Mouse (Mus musculus) layer of hippocampus, adult 9-10 months (tissue): ENCODE results near the gene Gadd45g.

Experiments
- DNase-seq: peaks from one replicate; pipeline ENCODE4 v3.0.0; 2022; ENCODE audit warnings: low spot score

The Gadd45g gene

DNA sequence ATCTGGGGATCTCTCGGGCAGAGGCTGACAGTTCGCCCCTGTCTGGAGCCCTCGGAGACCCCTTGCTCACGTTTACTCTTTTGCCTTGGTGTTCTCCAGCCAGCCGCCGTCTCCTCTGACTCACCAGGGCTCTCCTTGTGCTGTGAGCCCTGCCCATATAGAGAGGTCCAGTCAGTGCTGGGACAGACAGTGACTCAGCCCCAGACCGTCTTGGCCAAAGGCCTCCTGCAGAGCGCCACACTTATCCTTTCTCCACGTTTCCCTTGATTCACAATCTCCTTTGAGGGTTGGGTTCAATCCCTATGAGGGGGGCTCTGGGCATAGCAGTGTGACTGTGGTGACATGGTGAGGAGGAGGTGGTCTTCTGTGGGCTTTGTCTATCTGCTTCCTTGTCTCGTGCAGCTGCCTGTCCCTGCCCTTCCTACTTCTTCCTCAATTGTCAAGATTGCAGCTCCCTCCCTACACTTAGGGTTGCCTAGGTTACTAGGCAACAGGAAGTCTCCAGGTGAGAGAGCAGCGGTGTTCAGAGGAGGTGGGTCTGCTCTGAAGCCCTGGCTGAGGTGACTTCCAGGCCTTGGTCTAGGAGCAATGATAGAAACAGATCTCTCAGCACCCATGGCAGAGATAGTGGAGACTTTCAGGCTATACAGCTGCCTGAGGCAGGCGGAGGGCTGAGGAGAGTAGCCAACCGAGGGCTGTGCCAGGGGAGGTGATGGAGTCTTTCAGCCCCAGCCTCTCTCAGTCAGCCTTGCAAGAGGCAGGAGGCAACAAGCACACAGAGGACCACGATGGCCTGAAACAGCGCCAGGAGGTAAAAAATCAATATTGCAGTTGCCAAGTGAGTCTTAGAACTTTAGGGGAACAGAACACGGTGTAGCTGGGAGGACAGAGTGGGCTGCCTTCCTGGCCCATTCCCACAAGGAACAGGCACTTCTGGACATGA lies 7.1 kb downstream of the Gadd45g start:
- DNase-seq, result no peak

DNA sequence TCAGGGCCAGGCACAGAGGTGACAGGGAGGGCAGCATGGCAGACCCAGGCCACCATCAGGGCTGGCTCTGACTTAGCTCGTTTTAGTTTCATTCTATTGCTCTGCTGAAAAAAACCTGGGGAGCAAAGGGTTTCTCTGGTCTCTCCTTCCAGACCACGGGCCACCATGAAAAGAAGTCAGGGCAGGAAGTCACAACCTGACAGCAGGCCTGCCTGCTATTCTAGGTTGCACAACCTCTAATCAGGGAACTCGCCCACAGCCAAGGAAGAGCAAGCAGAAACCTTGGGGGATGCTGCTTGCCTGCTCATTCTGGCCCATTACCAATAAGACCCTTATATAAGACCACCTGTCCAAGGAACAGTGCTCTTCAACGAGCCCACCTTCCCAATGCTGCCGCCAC lies 9.1 kb downstream of the Gadd45g start:
- DNase-seq, result no peak

DNA sequence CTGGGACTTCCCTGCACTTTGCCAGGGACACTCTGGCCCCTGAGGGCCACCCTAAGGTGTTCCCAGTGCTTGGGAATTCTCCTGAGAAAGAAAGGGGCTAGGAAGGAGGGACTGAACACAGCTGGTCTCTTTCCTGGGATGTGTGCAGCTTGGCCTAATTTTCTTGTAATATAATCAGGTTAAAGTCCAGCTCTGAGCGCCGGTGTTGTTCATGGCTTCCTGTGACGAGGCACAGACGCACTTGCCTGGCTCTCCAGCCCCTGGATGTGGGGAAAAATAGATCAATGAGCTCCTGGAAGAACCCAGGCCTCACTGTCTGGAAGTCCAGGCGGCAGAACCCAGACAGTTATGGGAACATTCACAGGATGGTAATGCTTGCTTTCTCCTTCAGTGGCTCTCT lies 10.7 kb downstream of the Gadd45g start:
- no peak for DNase-seq

GRCm38 (mm10) chr13:51858475-51858874 lies 12.0 kb downstream of the Gadd45g start:
- no peak for DNase-seq

DNA sequence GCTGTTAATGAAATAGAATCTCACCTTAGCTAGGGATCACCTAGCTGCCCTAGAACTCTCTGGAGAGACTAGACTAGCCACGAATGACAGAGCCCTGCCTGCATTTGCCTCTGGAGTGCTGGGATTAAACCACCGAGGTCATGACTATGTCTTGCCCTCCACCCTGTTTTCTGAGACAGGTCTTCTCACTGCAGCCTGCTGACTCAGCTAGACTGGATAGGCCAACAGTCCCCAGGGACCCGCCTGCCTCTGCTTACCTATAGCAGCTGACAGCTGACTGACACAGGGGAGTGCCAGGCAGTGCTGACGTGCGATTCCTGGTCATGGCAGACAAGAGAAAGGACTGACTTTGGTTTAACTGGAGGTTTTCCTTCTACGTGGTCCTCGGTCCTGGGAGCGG lies 12.7 kb downstream of the Gadd45g start:
- no peak for DNase-seq

DNA sequence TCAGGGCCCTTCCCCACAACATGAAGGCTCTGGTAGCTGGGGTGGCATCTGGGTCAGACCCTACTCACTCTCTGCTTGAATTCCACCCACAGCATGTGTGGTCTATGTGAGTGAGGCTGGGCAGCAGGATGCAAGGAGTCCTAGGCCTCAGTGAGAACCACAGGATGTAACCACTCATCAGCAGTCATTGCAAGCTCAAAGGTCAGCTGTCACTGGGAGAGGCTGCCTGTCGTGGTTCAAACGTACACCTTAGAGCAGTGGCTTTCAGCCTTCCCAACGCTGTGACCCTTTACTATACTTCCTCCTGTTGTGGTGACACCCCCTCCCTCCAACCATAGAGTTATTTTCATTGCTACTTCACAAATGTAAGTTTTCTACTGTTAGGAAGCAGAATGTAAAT lies 13.3 kb downstream of the Gadd45g start:
- DNase-seq, result no peak

GRCm38 (mm10) chr13:51862750-51863149 lies 16.3 kb downstream of the Gadd45g start:
- no peak for DNase-seq

GRCm38 (mm10) chr13:51866151-51866659 lies 19.7 kb downstream of the Gadd45g start:
- DNase-seq, result no peak

DNA sequence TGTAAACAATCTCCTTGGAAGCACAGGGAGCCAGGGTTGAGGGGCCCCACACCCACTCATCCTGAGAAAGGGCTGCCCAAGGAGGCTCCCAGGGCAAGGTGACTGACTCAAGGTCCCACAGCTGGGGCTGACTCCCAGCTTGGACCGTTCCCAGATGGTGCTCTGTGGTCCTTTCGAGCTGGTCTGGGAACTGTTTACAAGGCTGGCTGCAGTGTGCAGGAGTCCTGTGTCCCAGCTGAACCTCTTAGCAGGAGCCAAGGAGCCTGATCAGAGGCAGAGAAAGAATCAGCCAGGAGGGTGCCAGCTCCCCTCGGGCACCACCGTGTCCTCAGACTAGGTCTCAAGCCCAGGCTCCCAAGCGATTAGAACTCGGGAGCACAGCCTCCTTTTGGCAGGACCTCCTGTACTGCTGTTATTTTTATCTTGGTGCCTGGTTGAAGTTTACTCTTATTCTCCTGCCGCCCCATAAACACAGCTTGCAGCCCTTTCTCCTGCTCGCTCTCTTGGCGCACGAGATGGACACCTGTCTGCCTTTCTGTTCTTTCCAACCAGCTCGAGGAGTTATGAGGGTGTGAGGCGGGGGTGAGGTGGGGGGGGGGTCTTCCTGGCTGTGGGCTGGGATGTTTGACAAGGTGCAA lies 22.1 kb downstream of the Gadd45g start:
- DNase-seq, result no peak

DNA sequence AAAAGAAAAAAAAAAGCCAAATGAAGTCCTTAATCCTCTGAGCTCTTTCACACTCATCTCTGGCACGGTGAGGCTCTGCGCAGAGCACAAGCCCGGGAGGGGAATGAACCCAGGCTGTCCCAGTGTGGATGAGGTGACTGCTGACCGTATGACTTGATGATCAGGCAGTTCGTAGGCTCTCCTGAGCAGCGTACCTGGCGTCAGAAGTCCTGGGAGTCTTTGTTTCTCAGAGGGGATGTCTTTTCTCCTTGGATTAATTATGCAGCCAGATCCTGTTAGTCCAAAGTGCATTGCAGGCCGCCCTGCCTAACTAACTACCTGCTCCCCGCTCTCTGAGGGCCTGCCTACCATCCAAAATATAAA lies 22.6 kb downstream of the Gadd45g start:
- DNase-seq, result no peak

DNA sequence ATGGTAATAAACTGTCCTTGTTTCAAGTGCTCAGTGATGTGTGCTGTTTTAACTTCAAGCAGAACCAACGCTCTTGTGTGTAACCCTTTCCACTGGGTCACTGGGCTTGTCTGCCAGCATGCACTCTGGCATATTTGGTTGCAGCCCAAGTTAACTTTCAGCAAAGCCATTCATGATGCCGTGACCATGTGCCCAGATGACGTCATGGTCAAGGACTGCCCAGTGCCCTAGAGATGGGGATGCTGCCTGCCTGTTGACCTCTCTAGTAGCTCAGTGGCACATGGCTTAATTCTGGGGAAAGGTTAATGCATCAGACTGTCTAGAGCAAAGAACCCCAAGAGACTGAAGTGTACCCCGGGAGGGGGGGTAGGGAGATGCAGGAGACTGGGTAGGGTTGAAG lies 24.7 kb downstream of the Gadd45g start:
- no peak for DNase-seq

- no peak for DNase-seq
Measured at GRCm38 (mm10) chr13:51872252-51872962, 25.9 kb downstream of the Gadd45g start.

GRCm38 (mm10) chr13:51872963-51873514 lies 26.6 kb downstream of the Gadd45g start:
- no peak for DNase-seq

GRCm38 (mm10) chr13:51873786-51874185 lies 27.3 kb downstream of the Gadd45g start:
- no peak for DNase-seq

GRCm38 (mm10) chr13:51876131-51876530 lies 29.7 kb downstream of the Gadd45g start:
- no peak for DNase-seq

- no peak for DNase-seq
Measured at GRCm38 (mm10) chr13:51878806-51879205, 32.3 kb downstream of the Gadd45g start.

DNA sequence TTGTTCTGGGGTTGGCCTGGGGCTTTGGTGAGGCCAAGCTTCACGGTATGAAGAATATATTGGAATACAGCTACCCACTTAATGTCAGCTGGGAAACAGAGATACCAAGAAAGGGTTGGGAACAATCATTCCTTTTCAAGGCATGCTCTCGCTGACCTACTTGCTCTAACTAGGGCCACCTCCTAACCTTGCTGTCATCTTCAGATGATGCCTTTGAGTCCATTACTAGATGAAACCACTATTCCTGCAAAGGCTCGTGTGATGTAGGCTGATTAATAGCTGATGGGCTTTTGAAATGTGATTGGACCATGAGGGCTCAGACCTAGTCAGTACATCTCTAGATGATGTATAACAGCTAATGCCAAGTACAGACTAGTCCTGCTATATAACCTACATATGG lies 33.1 kb downstream of the Gadd45g start:
- no peak for DNase-seq

- no peak for DNase-seq
Measured at GRCm38 (mm10) chr13:51880019-51880418, 33.5 kb downstream of the Gadd45g start.

DNA sequence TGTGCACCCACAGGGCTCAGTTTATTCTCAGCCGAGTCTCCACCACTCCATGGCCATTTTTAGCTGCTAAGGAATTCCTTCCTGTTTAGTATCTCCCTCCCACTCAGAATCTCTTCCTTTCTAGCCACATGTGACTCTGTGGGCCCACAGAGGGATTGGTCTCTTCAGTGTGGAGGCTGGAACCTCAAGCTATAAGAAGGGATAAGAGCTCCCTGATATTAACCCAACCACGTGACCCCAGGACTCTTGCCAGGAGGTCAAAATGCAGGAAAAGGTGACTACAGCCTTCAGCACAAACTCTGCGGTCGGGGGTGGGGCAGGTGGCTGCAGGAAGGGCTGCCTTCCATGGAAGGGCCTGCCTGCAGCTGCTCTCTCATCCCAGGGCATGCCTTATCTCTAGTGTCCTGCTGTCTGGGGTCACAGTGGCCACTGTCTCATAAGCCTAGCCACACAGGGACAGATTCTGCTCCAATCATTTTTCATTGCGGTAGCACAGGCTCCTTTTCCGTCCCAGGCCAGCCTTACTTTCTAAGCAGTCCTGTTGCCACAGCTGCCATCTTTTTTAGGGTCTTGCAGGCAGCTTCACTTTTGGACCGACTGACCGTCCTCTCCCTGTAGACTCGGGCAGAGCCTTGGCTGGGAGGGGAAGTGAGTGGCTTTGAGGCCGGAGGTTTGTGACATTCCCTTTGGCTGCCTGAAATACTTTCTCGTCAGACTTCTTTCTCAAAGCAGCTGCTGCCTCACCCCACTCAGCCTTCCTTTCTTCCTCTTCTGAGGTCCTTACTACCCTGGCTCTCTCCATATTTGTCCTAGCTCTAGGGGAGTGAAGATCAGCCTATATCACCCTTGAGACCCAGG lies 35.0 kb downstream of the Gadd45g start:
- no peak for DNase-seq

- no peak for DNase-seq
Measured at GRCm38 (mm10) chr13:51882218-51882617, 35.7 kb downstream of the Gadd45g start.

- DNase-seq, result no peak
Measured at GRCm38 (mm10) chr13:51884250-51884649, 37.8 kb downstream of the Gadd45g start.
